Mouse (Mus musculus) liver, adult (tissue): Measurements from ENCODE around the gene Zfp648.
A peak's percentile ranks its signal among the peaks of the same experiment; 100 is the strongest.

Source experiments
- GATA4 ChIP-seq: IDR thresholded peaks from 2 replicates; pipeline ENCODE4 v1.6.1; 2014; ENCODE audit warnings: mild to moderate bottlenecking, low read length; ENCODE audit not compliant: insufficient replicate concordance

The Zfp648 gene

DNA sequence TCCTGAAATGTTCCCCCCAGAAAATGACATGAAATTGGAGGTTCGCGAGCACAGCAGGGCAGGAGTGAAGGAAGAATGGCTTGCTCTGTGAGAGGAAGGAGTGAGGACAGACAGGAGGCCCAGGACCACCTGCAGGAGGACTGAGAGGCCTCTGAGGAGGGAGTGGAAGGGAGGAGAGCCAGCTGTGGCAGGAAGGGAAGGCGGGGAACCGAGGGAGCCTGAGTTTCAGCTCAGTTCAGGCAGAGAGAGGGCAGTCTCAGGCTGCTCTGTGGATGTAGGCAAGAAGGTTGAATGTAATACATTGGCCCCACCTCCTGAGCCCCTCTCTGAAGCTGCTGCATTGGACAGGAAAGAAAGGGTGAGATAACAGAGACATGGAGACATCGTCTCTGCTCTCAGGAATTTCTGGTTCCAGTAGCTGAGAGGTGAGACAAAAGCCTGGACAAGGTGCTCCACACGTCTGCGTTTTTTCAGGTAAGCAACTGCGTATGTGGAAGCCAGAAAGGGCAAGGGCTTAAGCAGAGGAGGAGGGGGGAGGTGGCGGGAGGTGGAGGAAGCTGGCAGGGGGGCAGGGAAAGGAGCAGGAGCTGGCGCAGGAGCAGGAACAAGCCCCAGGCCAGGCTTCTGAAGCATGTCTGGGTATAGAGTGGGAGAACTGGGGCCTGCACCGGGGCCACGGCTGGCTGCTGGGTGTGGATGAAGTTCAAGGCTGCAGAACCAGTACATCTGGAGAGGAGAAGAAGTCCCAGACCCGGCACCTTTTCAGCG lies at the start of gene Zfp648:
TSS of gene Zfp648 (plus strand) at position 233 of the 768 bp plus-strand sequence.
- no peak for TF ChIP-seq GATA4

DNA sequence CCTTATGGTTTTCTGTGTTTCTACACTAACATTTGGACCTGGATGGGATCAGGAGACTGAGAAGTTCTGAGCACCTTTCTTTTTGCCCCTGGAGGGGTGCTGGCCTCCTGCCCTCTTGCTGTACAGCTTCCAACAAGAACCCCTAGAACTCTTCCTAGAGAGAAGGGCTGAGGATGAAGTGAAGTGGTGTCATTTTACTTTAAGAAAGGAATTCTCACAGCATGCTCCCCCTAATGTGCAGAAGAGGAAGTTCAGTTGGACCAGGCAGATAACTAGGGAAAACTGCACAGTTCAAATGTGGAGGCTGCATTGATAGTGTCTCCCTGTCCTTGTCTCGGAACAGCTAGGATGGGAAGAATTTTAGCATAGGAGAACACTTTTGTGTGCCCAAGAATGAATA lies 48.4 kb upstream of the Zfp648 start:
- TF ChIP-seq GATA4: no peak

DNA sequence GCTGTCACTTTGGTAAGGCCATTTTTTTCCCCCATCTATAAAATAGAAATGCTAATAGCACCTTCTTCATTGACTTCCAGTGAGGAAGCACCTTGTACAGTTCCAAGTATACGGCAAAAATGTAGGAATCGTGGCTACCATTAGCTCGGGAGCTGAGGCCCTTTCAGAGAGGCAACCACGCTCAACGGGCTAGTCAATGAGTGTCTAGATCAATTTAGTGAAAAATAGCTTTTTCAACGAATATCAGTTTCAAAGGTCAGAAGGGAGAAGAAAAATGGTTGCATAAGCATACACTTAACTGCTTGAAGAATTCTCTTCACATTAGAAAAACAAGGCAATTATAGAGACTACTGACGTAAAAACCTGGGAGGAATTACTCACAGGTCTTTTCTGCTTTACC lies 47.2 kb upstream of the Zfp648 start:
- TF ChIP-seq GATA4: no peak

DNA sequence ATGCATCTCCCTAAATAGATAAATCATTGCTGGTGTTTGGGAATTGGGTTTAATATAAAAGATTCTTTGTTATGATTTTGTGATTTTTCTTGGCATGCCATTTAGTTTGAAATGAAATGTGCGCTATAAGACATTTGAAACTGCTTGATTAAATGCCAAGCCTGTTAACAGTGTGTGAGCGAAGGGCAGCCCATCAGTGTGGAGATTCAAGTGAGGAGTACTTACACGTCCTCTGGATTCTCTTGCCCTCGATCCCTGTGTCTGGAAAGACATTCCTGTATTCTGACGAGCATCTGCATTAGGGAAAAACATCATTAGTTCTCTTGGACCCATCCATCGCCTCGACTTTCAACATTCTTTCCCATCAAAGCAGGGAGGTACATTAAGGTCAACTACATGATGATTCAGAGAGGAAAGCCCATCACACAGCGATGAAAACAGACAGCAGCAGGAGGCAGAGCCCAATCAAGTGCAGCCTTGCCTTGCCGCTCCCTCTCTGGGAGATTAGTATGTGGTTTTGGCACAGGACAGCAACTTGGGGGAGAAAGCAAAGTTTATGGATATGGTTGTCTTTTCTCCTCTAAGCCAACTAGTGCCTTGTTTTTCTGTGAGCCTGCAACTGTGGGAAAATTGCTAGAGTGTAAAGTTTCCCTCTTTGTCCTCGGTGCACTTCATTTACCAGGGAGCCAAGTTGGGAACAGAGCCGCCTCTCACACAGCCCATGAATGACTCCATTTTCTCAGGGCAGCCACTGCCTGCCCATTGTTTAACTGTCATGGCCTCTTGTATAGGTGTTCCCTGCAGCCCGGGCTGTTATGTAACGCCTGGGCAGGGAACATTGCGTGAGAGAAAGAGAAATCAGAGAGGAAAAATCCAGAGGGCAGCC lies 44.6 kb upstream of the Zfp648 start:
- TF ChIP-seq GATA4: no peak

DNA sequence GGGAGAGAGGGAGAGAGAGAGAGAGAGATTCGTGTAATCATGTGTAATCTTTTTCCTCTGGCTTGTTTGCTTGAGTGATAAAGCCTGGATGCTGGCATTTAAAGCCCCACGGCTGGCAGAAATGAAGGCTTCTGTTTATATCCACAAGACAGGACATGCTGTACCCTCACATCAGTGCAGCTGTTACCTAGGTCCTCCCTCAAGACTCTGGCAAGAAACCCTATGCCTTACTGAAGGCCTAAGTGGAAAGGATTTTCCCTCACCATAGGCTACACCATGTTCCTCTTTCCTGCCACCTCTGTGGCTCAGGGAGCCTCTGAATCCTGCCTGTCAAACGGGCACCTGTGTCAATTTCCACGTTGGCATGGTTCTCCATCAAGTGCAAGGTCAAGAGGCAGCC lies 43.9 kb upstream of the Zfp648 start:
- TF ChIP-seq GATA4: no peak

DNA sequence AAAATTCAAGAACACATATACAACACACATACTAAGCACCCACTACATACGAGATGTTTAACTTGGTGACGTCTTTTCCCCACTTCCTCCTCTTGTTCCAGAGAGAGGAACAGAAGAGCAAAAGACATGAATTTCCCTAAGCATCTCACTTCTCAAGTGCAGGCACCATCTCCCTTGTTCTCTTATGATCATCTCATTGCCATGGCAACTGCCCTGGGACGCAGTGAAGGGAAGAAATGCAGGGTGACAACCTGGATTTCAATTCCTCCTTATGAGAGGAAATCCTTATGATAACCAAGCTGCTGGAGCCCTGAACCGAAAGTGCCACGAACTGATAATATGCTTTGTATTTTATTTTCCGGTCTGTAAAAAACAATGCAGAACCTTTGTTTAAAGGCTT lies 33.3 kb upstream of the Zfp648 start:
- peak; percentile 54; the same call in 1 of the 2 replicates for TF ChIP-seq GATA4

DNA sequence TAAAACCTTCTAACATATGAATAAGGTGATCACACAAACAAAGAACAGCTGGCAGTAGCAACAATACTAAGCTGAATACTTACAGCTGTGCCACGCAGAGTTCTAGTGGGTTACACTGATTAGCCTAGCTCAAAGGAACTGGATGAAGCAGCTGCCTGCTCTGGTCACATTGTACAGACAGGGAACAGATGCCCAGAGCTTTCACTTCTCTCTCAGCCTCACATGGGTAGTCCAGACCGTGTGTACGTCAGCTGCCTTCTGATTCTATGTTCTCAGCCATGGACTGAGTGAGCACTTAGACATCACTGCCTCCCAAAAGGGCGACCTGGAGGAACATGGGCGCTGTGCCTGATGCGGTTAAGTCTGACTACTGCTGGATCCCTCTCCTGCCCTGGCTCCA lies 25.7 kb upstream of the Zfp648 start:
- no peak for TF ChIP-seq GATA4

DNA sequence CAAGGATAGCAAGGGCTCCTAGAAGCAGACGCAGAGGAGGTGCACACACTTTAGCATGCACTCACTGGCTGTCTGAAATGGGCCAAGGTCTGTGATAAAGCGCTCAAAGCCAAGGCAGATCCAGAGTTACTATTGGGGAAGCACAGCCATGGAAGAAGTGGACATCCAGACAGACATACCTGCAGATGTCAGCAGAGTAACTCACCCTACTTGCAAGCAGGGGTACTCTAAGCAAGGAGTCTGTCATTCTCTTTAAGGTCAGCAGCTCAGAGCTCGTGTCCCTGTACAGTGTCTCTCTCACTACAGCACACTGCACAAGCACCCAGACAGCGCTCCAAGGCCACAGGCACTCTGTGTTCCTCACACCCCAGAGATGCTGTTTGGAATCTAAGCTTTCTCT lies 23.2 kb upstream of the Zfp648 start:
- TF ChIP-seq GATA4: no peak

DNA sequence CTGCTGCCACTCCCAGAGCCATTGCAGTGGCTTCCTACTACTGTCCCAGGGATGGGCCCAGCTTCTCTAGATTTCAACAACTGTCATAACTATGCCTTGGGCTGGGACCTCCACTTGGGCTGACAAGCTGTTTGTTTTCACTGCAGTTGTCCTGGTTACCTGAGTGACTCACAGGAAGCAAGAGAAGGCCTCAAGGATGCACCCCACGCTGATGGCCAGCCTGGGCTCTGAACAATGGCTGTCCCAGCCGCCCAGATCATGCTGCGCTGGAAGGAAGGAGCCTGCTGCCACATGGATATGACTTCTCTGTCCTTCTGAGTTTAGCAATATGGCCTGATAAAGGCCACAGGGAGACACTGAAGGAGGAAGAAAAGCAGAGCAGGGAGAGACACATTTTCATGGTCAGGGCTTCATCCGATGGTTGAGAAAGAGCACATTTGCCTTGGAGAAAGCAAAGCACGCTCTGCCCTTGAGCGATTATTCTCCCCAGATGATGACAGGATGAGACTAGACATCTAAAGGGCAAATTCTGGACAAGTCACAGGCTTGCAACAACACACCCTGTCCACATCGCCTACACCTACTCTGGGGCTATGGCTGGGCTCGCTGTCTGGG lies 22.3 kb upstream of the Zfp648 start:
- TF ChIP-seq GATA4: no peak

DNA sequence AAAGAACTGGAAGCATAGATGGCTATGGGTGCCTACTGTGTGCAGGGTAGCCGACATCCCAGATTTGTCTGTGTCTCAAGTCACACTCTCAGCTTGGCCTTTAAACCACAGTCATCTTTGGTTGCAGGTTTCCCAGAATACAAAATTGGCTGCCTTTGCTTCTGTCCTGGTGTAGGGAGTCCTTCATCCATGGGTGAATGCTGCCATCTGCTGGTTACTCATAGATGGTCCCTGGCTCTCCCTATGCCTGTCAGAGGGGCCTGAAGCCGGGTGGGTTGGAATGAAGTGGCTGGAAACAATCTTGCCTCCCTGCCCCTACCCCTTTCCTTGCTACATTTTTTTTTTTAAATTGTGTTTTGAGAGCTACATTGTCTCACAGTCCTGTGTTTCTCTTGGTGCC lies 20.0 kb upstream of the Zfp648 start:
- TF ChIP-seq GATA4: no peak

DNA sequence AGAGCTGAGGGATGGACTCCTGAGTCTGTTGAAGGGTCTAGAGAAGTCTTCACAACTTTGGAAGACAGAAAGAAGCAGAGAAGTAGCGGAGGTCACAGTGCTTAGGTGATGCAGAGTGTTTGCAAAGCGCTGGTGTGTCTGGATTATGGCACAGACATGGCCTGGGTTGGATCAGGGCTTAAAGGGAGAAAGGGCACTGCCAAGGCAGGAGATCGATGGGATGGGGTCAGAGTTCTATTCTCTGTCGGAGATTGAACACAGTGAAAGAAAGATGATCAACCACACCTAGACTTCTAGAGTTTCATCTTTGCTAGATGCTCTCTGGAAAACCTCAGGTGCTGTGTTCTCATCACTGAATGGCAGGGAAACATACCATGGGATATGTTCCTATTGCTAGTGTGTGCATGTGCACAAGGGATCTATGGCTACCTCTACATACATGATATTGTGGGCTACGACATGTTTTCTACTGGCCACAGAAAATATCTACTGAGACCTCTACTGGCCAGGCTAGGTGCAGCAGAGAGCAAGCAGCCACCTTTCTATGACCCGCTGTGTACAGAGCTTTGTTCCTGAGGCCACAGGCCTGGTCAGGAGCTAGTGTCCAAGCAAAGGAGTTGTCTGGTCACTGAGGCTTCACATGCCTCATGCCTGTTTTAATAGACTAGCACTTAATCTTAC lies 18.5 kb upstream of the Zfp648 start:
- TF ChIP-seq GATA4: no peak

DNA sequence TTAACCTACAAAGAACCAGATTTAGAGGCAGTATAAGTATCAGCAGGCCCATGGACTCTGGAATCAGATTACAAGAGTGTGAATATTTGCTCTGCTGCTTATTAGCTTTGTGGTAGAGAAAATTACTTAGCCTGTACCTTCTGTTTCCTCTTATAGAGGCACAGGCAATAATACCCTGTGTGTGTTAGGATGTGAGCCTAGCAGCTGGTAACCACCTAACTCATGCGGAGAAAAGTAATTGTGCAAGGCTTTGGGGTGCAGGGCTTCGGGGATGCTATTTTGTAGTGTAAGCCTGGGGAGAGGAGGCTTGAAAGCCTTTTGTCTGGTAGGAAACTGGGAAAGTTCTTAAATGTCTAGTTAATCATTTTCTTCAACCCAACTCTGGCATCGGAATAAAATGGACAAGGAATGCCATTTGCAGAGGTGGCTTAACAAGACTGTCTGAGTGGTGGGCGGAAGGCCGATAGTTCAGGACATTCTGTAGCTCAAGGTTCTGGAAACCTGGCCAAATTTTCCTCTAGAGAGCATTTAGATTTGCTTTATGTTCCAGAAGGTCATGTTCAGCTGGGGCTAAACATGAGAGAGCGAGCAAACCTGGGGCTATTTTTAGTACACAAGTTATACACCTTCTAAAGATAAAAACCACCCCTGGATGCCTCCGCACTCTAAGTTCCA lies 17.8 kb upstream of the Zfp648 start:
- TF ChIP-seq GATA4: no peak

DNA sequence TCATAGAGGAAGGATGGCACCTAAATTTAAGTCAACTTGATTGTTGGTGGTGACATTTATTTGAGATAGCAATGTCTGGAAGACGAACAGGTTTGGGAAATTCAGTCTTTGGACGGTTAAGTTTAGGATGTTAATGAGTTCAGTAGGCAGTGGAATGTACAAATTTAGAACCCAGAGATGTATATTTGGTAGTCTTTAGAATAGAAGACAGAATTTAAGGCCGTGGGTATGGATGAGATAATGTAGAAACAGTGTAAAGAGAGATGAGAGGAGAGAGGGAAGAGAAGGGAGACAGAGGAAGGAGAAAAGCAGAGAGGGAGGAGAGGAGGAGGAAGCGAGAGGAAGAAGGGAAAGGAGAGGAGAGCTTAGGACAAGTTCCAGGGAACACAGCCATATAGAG lies 12.8 kb upstream of the Zfp648 start:
- no peak for TF ChIP-seq GATA4

DNA sequence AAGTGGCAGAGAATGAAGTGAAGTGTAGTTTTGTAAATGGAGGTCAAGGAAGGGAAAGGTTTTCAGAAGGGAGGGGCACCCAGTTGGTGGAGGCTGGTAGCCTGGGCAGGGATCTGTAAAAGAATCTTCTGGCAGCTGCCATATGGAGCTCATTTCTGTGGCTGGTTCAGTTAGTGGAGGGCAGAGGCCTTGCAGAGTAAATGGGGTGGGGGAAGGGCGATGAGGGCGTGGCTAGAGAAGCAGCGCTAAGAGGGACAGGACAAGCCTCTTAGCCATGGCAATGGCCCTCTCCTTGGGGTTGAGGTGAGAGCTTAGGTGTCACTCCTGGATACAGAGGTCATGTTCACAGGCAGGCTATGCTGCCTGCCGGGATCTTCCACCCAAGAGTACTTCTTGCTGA lies 12.4 kb upstream of the Zfp648 start:
- TF ChIP-seq GATA4: no peak
